Mouse (Mus musculus): ENCODE measurements around the gene Rhox3g. TPM values are rescaled to one million over a fixed set of nuclear protein-coding genes. Genes with fewer than 3 reads are reported as not detected.
"Not testable (repeated sequence)": the region's sequence is repeated elsewhere in the genome, so short reads cannot be mapped to it uniquely, and the experiment has no call there.

Rhox3g gene
- polyA plus RNA-seq (2015; fragmentation: Nextera tagmentation; extraction: Ambion mirVana), result not detected in 2 replicates

DNA sequence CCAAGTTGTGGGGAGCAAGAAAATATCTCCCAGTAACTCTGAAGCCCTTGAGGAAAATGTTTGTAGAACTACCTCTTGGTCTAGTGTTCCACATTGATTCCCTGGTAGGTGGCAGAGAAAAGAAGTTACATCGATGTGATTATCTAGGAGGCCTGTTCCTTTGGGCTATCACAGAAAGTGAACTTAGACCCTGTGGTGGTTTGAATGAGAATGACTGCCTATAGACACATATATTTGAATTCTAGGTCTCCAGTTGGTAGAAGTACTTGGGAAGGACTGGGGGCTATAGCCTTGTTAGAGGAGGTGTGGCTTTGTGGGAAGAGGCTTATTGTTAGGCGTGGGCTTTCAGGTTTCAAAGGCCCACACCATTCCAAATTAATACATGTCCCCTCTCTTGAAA, at the start of gene Rhox3g:
Rhox3g (minus strand) TSS at position 101 of the 400 bp plus-strand sequence.
- not testable (repeated sequence) for H3K27ac ChIP-seq (replicated peaks); H3K36me3 ChIP-seq; H3K4me3 ChIP-seq; H3K4me2 ChIP-seq (replicated peaks); H3K4me1 ChIP-seq; H3K9ac ChIP-seq (replicated peaks); ATAC-seq (replicated peaks); H3K27me3 ChIP-seq; H3K9me3 ChIP-seq
- WGBS, result 82% methylated on average over 2 of the region's 2 CpGs

DNA sequence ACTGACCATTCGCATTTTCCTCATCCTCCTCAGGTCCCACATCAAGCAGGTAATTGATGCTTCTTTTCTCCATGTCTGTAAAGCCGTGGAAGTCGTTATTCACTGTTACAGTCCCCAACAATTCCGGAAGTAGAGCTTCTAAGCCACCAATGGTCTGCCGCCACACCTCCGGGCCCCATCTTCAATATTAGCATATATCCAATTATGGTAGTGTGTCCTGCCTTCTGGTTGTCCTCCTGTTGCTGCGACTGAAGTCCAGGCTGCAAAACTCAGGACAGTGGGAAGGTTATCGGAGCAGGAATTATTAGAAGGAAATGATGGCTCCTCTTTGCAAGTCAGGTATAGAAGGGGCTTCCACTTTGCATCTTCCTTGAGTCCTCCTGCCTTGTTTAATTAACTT, 44.8 kb upstream of the Rhox3g start, which contains the start of gene Rhox2h:
Rhox2h (minus strand) TSS at position 101 of the 400 bp plus-strand sequence.
- H3K27me3 ChIP-seq; H3K4me2 ChIP-seq (replicated peaks); H3K4me1 ChIP-seq; H3K4me3 ChIP-seq; H3K27ac ChIP-seq (replicated peaks); ATAC-seq (replicated peaks); H3K9ac ChIP-seq (replicated peaks); H3K9me3 ChIP-seq; H3K36me3 ChIP-seq: not testable (repeated sequence)
- 87% methylated on average over 8 of the region's 8 CpGs for WGBS

DNA sequence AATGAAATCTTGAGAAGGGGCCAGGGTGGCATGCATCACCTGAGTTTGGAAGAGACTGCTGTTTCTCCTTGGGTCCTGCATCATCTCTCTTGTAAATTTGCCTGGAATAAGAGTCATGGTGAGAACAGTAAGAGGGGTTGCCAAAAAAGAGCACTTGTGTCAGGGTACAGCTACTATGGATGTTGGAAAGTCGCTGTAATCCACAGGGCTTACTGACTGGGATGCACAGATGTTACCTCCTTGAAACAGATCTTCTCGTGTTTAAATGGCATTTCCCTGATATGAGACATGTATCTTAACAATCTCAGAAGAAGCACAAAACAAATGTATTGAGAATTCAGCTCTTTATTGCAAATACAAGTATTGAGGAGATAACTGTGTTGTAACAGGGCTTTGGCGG, 40.3 kb upstream of the Rhox3g start, which contains the start of gene Rhox3h:
Rhox3h (minus strand) TSS at position 101 of the 400 bp plus-strand sequence.
- not testable (repeated sequence) for H3K27me3 ChIP-seq; H3K4me2 ChIP-seq (replicated peaks); H3K9ac ChIP-seq (replicated peaks); H3K4me1 ChIP-seq; ATAC-seq (replicated peaks); H3K36me3 ChIP-seq; H3K9me3 ChIP-seq; H3K4me3 ChIP-seq; H3K27ac ChIP-seq (replicated peaks)
- 94% methylated on average over 1 of the region's 3 CpGs for whole genome bisulfite sequencing

DNA sequence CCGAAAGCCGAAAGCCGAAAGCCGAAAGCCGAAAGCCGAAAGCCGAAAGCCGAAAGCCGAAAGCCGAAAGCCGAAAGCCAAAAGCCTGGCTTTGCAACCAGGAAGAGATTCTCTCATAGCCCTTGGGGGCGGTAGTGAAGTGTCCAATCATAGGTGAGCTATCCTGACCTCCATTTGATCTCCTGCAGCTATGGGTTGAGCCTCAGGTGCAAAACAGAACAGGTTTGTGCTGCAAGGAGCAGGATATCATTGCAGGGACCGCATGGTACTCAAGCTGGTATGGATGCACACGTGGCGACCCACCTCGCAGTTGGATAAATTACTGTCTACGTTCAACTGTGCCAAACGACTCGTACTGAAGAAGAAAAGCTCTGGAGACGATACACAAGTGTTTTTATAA, 22.8 kb upstream of the Rhox3g start, which contains the start of gene Rhox4g:
Rhox4g (minus strand) TSS at position 101 of the 400 bp plus-strand sequence.
- not testable (repeated sequence) for H3K27ac ChIP-seq (replicated peaks); H3K4me1 ChIP-seq; H3K4me3 ChIP-seq; H3K36me3 ChIP-seq; H3K27me3 ChIP-seq; H3K9ac ChIP-seq (replicated peaks); H3K9me3 ChIP-seq; H3K4me2 ChIP-seq (replicated peaks); ATAC-seq (replicated peaks)
- 89% methylated on average over 16 of the region's 20 CpGs for WGBS

DNA sequence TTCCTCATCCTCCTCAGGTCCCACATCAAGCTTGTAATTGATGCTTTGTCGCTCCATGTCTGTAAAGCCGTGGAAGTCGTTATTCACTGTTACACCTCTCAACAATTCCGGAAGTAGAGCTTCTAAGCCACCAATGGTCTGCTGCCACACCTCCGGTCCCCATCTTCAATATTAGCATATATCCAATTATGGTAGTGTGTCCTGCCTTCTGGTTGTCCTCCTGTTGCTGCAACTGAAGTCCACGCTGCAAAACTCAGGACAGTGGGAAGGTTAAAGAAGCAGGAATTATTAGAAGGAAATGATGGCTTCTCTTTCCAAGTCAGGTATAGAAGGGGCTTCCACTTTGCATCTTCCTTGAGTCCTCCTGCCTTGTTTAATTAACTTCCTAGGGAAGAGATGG, 15.0 kb upstream of the Rhox3g start, which contains the start of gene Rhox2g:
Rhox2g (minus strand) TSS at position 101 of the 400 bp plus-strand sequence.
- H3K27ac ChIP-seq (replicated peaks); ATAC-seq (replicated peaks); H3K9ac ChIP-seq (replicated peaks); H3K4me2 ChIP-seq (replicated peaks); H3K4me3 ChIP-seq; H3K4me1 ChIP-seq; H3K9me3 ChIP-seq; H3K27me3 ChIP-seq; H3K36me3 ChIP-seq: not testable (repeated sequence)
- 90% methylated on average over 6 of the region's 6 CpGs for WGBS

DNA sequence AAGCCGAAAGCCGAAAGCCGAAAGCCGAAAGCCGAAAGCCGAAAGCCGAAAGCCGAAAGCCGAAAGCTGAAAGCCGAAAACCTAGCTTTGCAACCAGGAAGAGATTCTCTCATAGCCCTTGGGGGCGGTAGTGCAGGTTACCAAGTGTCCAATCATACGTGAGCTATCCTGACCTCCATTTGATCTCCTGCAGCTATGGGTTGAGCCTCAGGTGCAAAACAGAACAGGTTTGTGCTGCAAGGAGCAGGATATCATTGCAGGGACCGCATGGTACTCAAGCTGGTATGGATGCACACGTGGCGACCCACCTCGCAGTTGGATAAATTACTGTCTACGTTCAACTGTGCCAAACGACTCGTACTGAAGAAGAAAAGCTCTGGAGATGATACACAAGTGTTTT, 20.8 kb downstream of the Rhox3g start, which contains the start of gene Rhox4f:
Rhox4f (minus strand) TSS at position 101 of the 400 bp plus-strand sequence.
- H3K9me3 ChIP-seq; H3K4me1 ChIP-seq; H3K9ac ChIP-seq (replicated peaks); H3K27me3 ChIP-seq; H3K4me3 ChIP-seq; H3K4me2 ChIP-seq (replicated peaks); H3K36me3 ChIP-seq; ATAC-seq (replicated peaks); H3K27ac ChIP-seq (replicated peaks): not testable (repeated sequence)
- WGBS, result 97% methylated on average over 18 of the region's 19 CpGs

DNA sequence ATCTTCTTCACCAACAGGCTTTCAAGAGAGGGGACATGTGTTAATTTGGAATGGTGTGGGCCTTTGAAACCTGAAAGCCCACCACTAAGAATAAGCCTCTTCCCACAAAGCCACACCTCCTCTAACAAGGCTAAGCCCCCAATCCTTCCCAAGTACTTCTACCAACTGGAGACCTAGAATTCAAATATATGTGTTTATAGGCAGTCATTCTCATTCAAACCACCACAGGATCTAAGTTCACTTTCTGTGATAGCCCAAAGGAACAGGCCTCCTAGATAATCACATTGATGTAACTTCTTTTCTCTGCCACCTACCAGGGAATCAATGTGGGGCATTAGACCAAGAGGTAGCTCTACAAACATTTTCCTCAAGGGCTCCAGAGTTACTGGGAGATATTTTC, 47.7 kb downstream of the Rhox3g start, which contains the start of gene Rhox3f:
Rhox3f (plus strand) TSS at position 301 of the 400 bp plus-strand sequence.
- H3K4me2 ChIP-seq (replicated peaks); H3K27ac ChIP-seq (replicated peaks); H3K27me3 ChIP-seq; H3K9me3 ChIP-seq; H3K36me3 ChIP-seq; H3K4me1 ChIP-seq; H3K4me3 ChIP-seq; ATAC-seq (replicated peaks); H3K9ac ChIP-seq (replicated peaks): not testable (repeated sequence)

Other genes starting within 250 kb of the Rhox3g start
- gene Rhox3a2, start 248.6 kb downstream of the Rhox3g start, polyA plus RNA-seq (2015; fragmentation: Nextera tagmentation; extraction: Ambion mirVana), result not detected in 2 replicates
- not detected in 2 replicates for gene Rhox4a2, start 237.8 kb downstream of the Rhox3g start, polyA plus RNA-seq (2015; fragmentation: Nextera tagmentation; extraction: Ambion mirVana)
- gene Rhox2b, start 216.5 kb downstream of the Rhox3g start, polyA plus RNA-seq (2015; fragmentation: Nextera tagmentation; extraction: Ambion mirVana), result not detected in 2 replicates
- not detected in 2 replicates for gene Rhox4b, start 196.1 kb downstream of the Rhox3g start, polyA plus RNA-seq (2015; fragmentation: Nextera tagmentation; extraction: Ambion mirVana)
- gene Rhox2c, start 174.9 kb downstream of the Rhox3g start, polyA plus RNA-seq (2015; fragmentation: Nextera tagmentation; extraction: Ambion mirVana), result not detected in 2 replicates
- not detected in 2 replicates for gene Rhox3c, start 170.0 kb downstream of the Rhox3g start, polyA plus RNA-seq (2015; fragmentation: Nextera tagmentation; extraction: Ambion mirVana)
- not detected in 2 replicates for gene Rhox4c, start 148.3 kb downstream of the Rhox3g start, polyA plus RNA-seq (2015; fragmentation: Nextera tagmentation; extraction: Ambion mirVana)
- gene Rhox2d, start 135.2 kb downstream of the Rhox3g start, polyA plus RNA-seq (2015; fragmentation: Nextera tagmentation; extraction: Ambion mirVana), result not detected in 2 replicates
- not detected in 2 replicates for gene Rhox4d, start 114.3 kb downstream of the Rhox3g start, polyA plus RNA-seq (2015; fragmentation: Nextera tagmentation; extraction: Ambion mirVana)
- gene Rhox2e, start 98.2 kb downstream of the Rhox3g start, polyA plus RNA-seq (2015; fragmentation: Nextera tagmentation; extraction: Ambion mirVana), result not detected in 2 replicates
- not detected in 2 replicates for gene Rhox3e, start 86.6 kb downstream of the Rhox3g start, polyA plus RNA-seq (2015; fragmentation: Nextera tagmentation; extraction: Ambion mirVana)
- gene Rhox4e, start 71.2 kb downstream of the Rhox3g start, polyA plus RNA-seq (2015; fragmentation: Nextera tagmentation; extraction: Ambion mirVana), result not detected in 2 replicates
- gene Rhox2f, start 57.2 kb downstream of the Rhox3g start, polyA plus RNA-seq (2015; fragmentation: Nextera tagmentation; extraction: Ambion mirVana), result not detected in 2 replicates
- not detected in 2 replicates for gene Rhox3f, start 47.6 kb downstream of the Rhox3g start, polyA plus RNA-seq (2015; fragmentation: Nextera tagmentation; extraction: Ambion mirVana)
- gene Rhox4f, start 20.9 kb downstream of the Rhox3g start, polyA plus RNA-seq (2015; fragmentation: Nextera tagmentation; extraction: Ambion mirVana), result not detected in 2 replicates
- not detected in 2 replicates for gene Rhox2g, start 14.9 kb upstream of the Rhox3g start, polyA plus RNA-seq (2015; fragmentation: Nextera tagmentation; extraction: Ambion mirVana)
- not detected in 2 replicates for gene Rhox4g, start 22.7 kb upstream of the Rhox3g start, polyA plus RNA-seq (2015; fragmentation: Nextera tagmentation; extraction: Ambion mirVana)
- gene Rhox3h, start 40.2 kb upstream of the Rhox3g start, polyA plus RNA-seq (2015; fragmentation: Nextera tagmentation; extraction: Ambion mirVana), result not detected in 2 replicates
- not detected in 2 replicates for gene Rhox2h, start 44.7 kb upstream of the Rhox3g start, polyA plus RNA-seq (2015; fragmentation: Nextera tagmentation; extraction: Ambion mirVana)
- gene Rhox5, start 176.2 kb upstream of the Rhox3g start, polyA plus RNA-seq (2015; fragmentation: Nextera tagmentation; extraction: Ambion mirVana), result not detected in 2 replicates
- gene Rhox6, start 198.3 kb upstream of the Rhox3g start, polyA plus RNA-seq (2015; fragmentation: Nextera tagmentation; extraction: Ambion mirVana), result not detected in 2 replicates
- gene Rhox7a, start 203.1 kb upstream of the Rhox3g start, polyA plus RNA-seq (2015; fragmentation: Nextera tagmentation; extraction: Ambion mirVana), result not detected in 2 replicates